Mouse (Mus musculus) heart, adult 2 months (tissue): ENCODE data around the gene Atg2a. TPM values are rescaled to one million over a fixed set of nuclear protein-coding genes. Genes with fewer than 3 reads are reported as not detected.

ENCODE experiments used
- DNase-seq, 2 experiments: peaks; one replicate each; pipeline ENCODE4 v3.0.0; 2021
- H3K27ac ChIP-seq: fragments of 200-600 bp; 2 replicates; pipeline ENCODE4 v1.8.1; 2022
- H3K27me3 ChIP-seq: fragments of 200-500 bp; 2 replicates; pipeline ENCODE4 v1.6.1; 2012; ENCODE audit warnings: mild to moderate bottlenecking, low read length, inconsistent platforms, mixed read lengths; ENCODE audit not compliant: control insufficient read depth, insufficient read depth
- H3K36me3 ChIP-seq: fragments of 200-500 bp; 2 replicates; pipeline ENCODE4 v1.6.1; 2012; ENCODE audit warnings: low read length, inconsistent platforms; ENCODE audit not compliant: control insufficient read depth, insufficient read depth
- H3K4me1 ChIP-seq: fragments of 200-500 bp; 2 replicates; pipeline ENCODE4 v1.6.1; 2011; ENCODE audit warnings: low read length; ENCODE audit not compliant: control insufficient read depth, insufficient read depth
- H3K4me3 ChIP-seq: fragments of 200-600 bp; 2 replicates; pipeline ENCODE4 v1.8.1; 2022
- H3K79me2 ChIP-seq: fragments of 200-500 bp; replicated peaks from 2 replicates; pipeline ENCODE4 v1.6.1; 2012; ENCODE audit warnings: mild to moderate bottlenecking, inconsistent platforms, low read length, moderate library complexity, mixed read lengths; ENCODE audit not compliant: control insufficient read depth, insufficient read depth
- H3K9ac ChIP-seq: fragments of 200-500 bp; 2 replicates; pipeline ENCODE4 v1.6.1; 2012; ENCODE audit warnings: low read depth, mild to moderate bottlenecking, control low read depth, inconsistent platforms, low read length, mixed read lengths
- CTCF ChIP-seq: fragments of 200-600 bp; IDR thresholded peaks from 2 replicates; pipeline ENCODE4 v1.8.1; 2022; ENCODE audit warnings: antibody characterized with exemption, mild to moderate bottlenecking, moderate library complexity
- EP300 ChIP-seq: fragments of 200-500 bp; IDR thresholded peaks from 2 replicates; pipeline ENCODE4 v1.6.1; 2011; ENCODE audit warnings: low read depth, low read length, control low read depth; ENCODE audit not compliant: insufficient read depth
- POLR2A ChIP-seq: fragments of 200-500 bp; IDR thresholded peaks from 2 replicates; pipeline ENCODE4 v1.6.1; 2011; ENCODE audit warnings: mild to moderate bottlenecking, low read depth, low read length, control low read depth; ENCODE audit not compliant: insufficient read depth
- WGBS: fragments of 180-500 bp; shearing (Covaris S2); methylation state at CpG from one replicate; pipeline ENCODE4 v1.1.7; 2018; 5-methylcytosine and 5-hydroxymethylcytosine counted together
- intact Hi-C: fragments of 180-260 bp; cut with DNase I; formaldehyde crosslinking; loops from one replicate; pipeline ENCODE4 v1.15.1; 2025
- polyA plus RNA-seq: library from polyadenylated mRNA; depleted of rRNA; stranded (reverse); fragments of >200 nt; gene quantifications from 2 replicates; pipeline ENCODE4 v1.2.3, GENCODE M21; 2012
- total RNA-seq, 2 experiments: library from RNA; stranded (reverse); gene quantifications; 2 replicates each; pipeline ENCODE4 v1.2.3; 2021

Gene Atg2a
- total and polyA plus RNA-seq, 3 experiments: 20.5 to 26.3 (median 24.5) TPM

DNA sequence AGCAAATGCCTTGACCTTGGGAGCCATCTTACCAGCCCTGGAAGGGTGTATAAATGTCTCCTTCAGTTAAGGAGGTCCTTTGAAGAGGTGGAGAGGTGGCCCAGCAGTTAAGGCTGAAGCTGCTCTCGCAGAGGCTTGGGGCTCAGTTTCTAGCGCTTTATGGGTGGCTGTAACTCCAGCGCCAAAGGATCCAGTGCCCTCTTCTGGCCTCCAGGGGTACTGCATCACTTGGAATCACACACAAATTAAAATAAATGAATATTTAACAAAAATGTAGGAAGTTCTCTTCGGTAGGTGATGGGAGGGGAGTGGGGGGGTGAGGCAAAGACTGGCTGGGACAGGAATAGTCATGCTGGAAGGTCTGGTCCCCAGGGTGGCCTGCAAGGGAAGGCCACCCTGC lies 19.5 kb downstream of the Atg2a start:
- intact Hi-C loops: no loop called here
- 72% methylated on average over 4 of the region's 4 CpGs for WGBS
- DNase-seq: no peak
- Histone ChIP-seq H3K4me3 (no peak overlapping the region), H3K9ac (no peak overlapping the region), H3K36me3 (no peaks in the 10 kb centered on the region), H3K79me2 (no peaks in the 10 kb centered on the region), H3K4me1 (no peaks in the 10 kb centered on the region), H3K27ac (no peak overlapping the region), H3K27me3 (no peaks in the 10 kb centered on the region)
- no peak for TF ChIP-seq POLR2A
- TF ChIP-seq EP300: no peak
- TF ChIP-seq CTCF: peak; percentile 54

DNA sequence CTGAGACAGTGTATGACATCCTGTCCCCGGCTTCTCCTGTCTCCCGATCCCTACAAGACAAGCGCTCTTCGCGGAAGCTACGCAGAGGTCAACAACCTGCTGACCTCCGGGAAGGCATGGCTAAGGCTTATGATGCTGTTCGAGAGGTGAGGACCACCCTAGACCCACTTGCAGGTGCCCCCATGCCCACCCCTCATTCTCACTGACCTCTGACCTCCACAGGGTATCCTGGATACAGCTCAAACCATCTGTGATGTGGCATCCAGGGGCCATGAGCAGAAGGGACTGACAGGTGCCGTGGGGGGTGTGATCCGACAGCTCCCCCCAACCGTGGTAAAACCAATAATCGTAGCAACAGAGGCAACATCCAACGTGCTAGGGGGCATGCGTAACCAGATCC lies 19.9 kb downstream of the Atg2a start:
- Histone ChIP-seq H3K27me3 (no peaks in the 10 kb centered on the region), H3K79me2 (no peaks in the 10 kb centered on the region), H3K9ac (no peak overlapping the region), H3K27ac (no peak overlapping the region), H3K36me3 (no peaks in the 10 kb centered on the region), H3K4me1 (no peaks in the 10 kb centered on the region), H3K4me3 (no peak overlapping the region)
- DNase-seq: no peak
- WGBS: 92% methylated on average over 14 of the region's 14 CpGs
- intact Hi-C loops: no loop called here
- TF ChIP-seq EP300 (no peak), POLR2A (no peak), CTCF (no peak)

- H3K9ac ChIP-seq: no peak overlapping the region
- DNase-seq: peak; percentile 69 to 85
- no peaks in the 10 kb centered on the region for H3K4me1 ChIP-seq
- no peaks in the 10 kb centered on the region for H3K27me3 ChIP-seq
- H3K4me3 ChIP-seq: no peak overlapping the region
- no peaks in the 10 kb centered on the region for H3K36me3 ChIP-seq
- no peaks in the 10 kb centered on the region for H3K79me2 ChIP-seq
- intact Hi-C loops: loop anchor here (1.0 kb wide), 1 partner anchor 69 kb away; no protein-coding TSS in a partner anchor
- TF ChIP-seq EP300 (peak; percentile 91), CTCF (no peak; the same call in 1 of the 2 replicates)
- H3K27ac ChIP-seq: no peak overlapping the region
- 65% methylated on average over 7 of the region's 7 CpGs for WGBS
Observed at GRCm38 (mm10) chr19:6262222-6262621, 20.8 kb downstream of the Atg2a start.

- WGBS: 84% methylated on average over 8 of the region's 8 CpGs
- intact Hi-C loops: loop anchor here (1.0 kb wide), 1 partner anchor 68 kb away; no protein-coding TSS in a partner anchor
Observed at GRCm38 (mm10) chr19:6262839-6263433, 21.5 kb downstream of the Atg2a start.

GRCm38 (mm10) chr19:6264200-6264599 lies 22.7 kb downstream of the Atg2a start:
- no peak for DNase-seq
- WGBS: 56% methylated on average over 9 of the region's 9 CpGs
- no peaks in the 10 kb centered on the region for H3K27me3 ChIP-seq
- intact Hi-C loops: no loop called here
- no peaks in the 10 kb centered on the region for H3K36me3 ChIP-seq
- H3K4me1 ChIP-seq: peaks cover 1% of the 10 kb centered on the region; the same call in 1 of the 2 replicates
- no peak overlapping the region for H3K4me3 ChIP-seq
- no peak overlapping the region for H3K27ac ChIP-seq
- TF ChIP-seq CTCF (no peak), EP300 (no peak), POLR2A (no peak)
- no peaks in the 10 kb centered on the region for H3K79me2 ChIP-seq
- no peak overlapping the region for H3K9ac ChIP-seq

More at GRCm38 (mm10) chr19:6262839-6263433, 21.5 kb downstream of the Atg2a start:
- H3K27me3 ChIP-seq: no peaks in the 10 kb centered on the region
- H3K79me2 ChIP-seq: no peaks in the 10 kb centered on the region
- H3K9ac ChIP-seq: no peak overlapping the region
- no peak for TF ChIP-seq CTCF
- TF ChIP-seq EP300: no peak
- no peak for TF ChIP-seq POLR2A
- DNase-seq: no peak
- peaks cover 1% of the 10 kb centered on the region; the same call in 1 of the 2 replicates for H3K4me1 ChIP-seq
- H3K36me3 ChIP-seq: no peaks in the 10 kb centered on the region
- no peak overlapping the region for H3K27ac ChIP-seq
- no peak overlapping the region for H3K4me3 ChIP-seq

DNA sequence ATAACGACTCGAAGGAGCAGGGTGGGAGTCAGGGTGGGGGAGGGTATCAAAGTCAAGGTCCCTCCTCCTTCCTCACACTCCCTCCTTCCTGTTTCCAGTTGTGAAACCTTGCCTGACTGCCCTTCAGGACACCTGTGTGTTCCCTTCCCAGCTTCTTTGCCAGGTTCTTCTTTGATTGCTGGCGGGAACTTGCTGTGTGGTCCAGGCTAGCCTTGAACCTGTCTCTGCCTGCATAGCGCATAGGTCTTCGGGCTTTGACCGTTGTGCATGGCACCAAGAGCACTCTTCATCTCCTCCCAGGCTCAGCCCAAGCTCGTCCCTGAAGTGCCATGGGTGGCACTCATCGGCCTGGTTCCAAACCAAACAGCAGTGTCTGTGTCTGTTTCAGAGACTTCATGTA lies 23.5 kb downstream of the Atg2a start:
- Histone ChIP-seq H3K4me3 (no peak overlapping the region), H3K27me3 (no peaks in the 10 kb centered on the region)
- intact Hi-C loops: no loop called here

More for the DNA sequence above, 23.5 kb downstream of the Atg2a start:
- H3K9ac ChIP-seq: no peak overlapping the region
- DNase-seq: no peak
- H3K36me3 ChIP-seq: no peaks in the 10 kb centered on the region
- H3K79me2 ChIP-seq: no peaks in the 10 kb centered on the region
- peaks cover 3% of the 10 kb centered on the region; the same call in 1 of the 2 replicates for H3K4me1 ChIP-seq
- WGBS: 84% methylated on average over 8 of the region's 8 CpGs
- no peak for TF ChIP-seq EP300
- no peak for TF ChIP-seq CTCF
- TF ChIP-seq POLR2A: no peak
- H3K27ac ChIP-seq: no peak overlapping the region
